Mouse (Mus musculus): ENCODE results near the gene Rbpj.
"Not testable (repeated sequence)": the region's sequence is repeated elsewhere in the genome, so short reads cannot be mapped to it uniquely, and the experiment has no call there.

Rbpj gene

DNA sequence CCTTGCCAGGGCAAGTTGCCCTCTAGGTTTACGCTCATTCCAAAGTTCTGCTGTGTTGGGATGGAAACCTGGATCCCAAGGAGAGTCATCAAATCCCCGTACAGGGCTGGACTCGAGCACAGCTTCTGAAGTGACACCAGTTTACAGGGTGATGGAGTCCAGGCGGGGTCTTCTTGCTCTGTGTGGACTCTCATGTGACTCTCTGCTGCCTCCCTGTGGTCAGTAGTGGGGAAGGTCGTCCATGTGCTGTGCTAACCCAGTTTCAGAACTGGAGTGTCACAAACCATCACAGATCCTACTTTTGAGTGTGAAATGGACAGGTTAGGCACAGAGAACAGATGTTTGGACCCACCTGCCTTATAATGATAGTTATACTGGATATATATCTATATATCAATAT is 206.4 kb downstream of the Rbpj start:
- peak; percentile 93 for DNase-seq (ENCODE audit: low spot score)

DNA sequence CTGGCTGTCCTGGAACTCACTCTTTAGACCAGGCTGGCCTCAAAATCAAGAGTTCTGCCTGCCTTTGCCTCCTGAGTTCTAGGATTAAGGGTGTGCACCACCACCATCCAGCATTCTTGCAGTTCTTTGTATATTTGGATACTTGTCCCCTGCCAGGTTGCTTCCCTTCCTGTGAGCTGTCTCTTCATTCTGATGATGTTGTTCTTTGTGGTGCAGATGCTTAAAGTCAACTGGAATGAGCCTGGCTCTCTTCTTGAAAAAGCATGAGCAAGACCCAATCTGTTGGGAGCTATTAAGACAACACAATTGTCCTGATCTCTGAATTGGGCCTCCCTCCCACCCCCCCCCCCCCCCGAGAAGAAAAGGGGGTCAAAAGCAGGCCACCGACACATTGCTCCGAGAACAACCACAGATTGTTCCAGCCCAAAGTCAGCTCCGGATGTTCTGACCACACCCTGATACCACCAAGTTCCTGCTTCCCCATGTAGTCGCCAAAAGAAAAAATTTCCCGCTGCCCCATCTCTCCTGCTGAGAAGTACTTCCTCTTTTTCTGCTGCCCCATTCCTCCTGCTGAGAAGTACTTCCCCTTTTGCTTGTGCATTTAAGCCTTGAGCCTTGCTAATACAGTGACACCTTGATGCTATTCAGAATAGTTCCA is 207.7 kb downstream of the Rbpj start:
- DNase-seq (ENCODE audit: low spot score) = not testable (repeated sequence)

DNA sequence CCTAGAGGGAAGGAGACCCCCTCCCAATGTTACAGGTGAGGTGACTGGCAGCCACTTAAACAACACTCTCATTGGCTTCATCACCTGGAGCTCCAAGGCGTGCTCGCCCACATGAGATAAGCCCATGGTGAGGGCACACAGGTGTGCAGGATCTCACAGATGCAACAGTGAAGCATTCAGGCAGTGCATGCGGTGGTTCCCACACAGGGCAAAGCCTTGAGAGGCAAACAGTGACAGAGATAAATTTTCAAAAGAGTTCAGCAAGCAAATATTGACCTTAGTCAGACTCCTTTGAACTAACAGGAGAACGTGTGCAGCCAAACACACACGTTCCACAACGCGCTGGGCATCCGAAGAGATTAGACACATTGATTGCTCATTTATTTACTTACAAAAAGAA is 210.7 kb downstream of the Rbpj start:
- no peak for DNase-seq (ENCODE audit: low spot score)

DNA sequence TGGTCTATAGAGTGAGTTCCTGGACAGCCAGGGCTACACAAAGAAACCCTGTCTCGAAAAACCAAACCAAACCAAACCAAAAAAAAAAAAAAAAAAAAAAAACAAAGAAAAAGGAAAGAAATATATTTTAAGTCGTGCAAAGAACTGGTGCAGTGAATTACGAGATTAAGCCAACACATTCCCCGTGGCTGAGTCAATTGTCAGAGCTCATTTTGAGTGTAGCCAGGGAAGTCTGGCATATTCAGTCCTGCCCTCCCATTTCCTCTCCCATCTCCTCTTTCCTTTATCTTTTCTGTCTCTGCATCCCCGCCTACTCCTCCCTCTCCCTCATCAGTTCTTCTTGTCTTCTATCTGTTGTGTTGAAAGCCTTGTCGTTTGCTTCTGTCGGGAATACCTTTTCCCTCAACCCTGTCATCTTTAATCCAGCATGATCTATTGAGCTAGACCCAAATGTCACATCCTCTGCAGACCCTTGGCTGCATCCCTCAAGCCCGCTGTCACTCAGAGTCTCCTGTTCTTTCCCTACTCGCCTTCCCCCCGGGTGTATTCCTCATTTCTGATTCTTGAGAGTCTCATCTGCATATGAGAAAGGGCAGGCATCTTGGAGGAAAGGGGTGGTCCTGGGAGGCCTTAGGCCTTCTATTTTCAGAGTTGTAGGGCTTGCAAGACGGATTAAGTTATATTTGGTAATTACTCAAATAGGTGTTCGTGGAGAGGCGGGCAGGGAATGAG is 212.2 kb downstream of the Rbpj start:
- no peak for DNase-seq (ENCODE audit: low spot score)

DNA sequence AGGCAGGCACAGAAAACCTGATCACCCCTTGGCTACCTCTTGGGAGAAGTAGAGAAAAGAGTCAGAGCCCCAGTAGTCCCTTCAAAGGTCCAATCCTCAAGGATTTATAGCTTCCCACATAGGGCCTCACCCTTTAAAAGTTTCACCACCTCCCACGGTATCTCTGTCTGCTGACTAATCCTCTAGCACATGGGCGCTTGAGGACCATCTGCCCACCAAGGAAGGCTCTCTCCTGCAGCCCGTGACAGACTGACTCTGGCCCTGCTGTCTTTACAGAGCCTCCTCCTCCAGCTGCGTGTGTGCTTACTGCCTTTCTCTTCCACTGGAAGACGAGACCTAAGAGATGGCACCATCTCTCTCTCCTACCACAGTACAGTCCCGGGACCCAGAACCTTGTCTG is 213.7 kb downstream of the Rbpj start:
- no peak for DNase-seq (ENCODE audit: low spot score)

DNA sequence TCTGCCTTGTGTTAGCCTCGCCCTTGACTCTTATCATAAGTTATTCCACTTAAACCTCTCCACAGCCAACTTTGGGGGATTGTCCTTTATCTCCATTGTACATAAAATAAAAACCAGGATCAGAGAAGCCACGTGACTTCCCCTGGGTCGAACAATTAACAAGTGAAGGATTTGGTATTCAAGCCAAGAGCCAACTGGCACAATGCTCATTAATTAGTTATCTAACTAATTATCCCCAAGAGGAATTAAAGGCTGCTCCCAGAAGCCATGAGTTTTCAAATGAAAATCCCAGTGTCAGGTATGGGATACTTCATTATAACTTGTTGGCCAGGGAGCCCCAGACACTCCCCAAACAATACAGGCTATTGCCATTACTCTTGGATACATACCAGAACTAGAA is 218.0 kb downstream of the Rbpj start:
- DNase-seq (ENCODE audit: low spot score) = no peak

DNA sequence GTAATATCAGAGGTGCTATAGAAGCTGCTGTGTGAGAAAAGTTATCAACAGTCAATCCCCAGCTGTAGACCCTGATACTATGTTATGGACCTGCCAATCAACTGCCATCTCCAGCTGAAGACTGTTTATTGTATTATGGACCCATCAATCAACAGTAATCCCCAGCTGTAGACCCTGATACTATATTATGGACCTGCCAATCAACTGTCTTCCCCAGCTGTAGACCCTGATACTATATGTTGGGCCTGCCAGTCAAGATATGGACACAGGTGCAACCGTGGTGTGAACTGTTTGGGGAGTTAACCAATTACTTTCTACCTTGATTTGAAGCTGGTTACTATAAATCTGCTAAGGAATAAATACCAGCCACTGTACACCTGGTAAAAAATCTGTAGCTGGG is 218.5 kb downstream of the Rbpj start:
- no peak for DNase-seq (ENCODE audit: low spot score)

DNA sequence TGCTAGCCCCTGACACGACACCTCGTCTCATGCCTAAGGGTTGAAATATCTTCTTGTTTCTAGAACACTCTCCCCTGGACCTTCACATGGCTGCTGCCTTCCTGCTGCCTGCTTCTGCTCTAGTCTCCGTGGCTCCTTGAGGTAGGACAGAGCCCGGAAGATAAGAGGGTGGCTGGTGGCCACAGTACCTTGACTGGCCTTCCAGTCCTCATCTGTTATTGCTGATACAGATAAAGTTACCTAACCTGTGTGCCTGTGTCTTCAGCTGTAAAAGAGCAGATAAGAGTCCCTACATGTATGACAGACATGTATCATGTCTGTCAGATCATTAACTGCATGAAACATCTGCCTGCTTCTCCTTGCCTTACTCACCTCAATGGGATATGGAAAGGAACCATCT is 219.7 kb downstream of the Rbpj start:
- no peak for DNase-seq (ENCODE audit: low spot score)

DNA sequence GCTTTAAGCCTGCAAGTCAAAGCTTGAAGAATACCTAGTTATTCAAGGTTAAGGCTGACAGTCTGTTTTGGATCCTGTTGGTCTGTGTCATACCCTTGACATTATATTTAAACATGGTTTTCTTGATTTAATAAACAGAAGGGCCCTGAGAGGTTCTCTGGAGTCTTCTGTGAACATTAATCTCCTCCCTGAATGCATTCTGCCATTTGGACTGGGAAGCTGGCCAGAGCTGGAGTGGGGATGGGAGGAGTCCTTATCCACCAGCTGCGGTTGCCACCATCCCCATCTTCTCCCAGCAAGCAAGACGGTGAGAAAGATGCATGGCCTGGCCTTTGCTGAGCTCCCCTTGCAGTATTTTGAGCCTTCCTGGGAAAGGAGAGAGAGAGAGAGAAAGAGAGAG is 220.4 kb downstream of the Rbpj start:
- DNase-seq (ENCODE audit: low spot score) = no peak

DNA sequence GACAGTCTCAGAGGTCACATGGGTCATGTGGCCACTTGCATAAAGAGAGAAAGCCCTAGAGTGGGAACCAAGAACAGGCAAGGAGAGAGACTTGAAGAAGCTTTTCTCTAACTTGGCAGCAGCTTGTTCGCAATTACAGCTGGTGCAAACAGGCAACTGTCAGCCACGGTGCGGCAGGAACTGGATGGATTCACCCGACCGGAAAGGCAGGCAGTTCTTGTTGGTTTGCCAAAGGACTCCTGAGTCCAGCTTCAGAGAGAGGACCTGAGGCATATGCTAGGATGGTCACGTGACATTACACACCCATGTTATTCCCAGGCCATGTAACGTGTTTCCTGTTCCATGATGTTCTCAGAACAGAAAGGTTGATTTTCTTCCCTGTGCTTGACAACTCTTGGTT is 222.4 kb downstream of the Rbpj start:
- DNase-seq (ENCODE audit: low spot score) = no peak

DNA sequence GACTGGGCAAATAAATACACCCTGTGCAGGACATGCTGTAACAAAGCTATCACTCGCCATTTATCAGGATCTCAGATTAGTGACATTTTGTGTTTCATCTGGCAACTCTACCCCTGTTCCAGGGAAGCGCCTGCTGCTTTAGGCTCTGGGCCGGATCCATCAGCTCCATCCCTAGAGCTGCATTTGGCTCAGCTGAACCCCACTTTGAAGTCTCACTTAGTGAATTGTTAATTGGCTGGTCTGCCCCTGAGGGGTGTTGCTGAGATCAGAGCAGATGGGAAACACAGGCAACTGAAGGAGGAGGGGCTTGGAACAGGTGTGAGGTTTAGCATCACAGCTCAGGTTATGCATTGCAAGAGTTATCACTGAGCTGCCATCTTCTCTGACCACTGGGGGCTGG is 225.6 kb downstream of the Rbpj start:
- no peak for DNase-seq (ENCODE audit: low spot score)

DNA sequence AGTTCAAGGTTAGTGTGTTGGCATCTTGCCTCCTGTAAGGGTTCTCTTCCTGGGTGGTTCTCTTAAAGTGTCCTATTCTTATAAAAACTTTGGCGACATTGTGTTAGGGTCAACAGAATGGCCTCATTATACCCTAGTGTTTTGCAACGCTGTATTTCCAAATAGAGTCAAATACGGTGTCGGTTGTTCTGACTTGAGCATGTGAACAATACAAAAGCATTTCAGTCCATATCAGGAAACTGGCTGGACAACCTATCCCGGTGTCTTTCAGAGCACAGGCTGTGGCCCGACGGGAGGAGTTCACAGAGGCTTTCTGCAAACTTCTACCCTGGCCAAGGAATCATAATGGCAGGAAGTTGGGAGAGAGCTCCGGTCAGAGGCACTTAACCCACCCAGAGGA is 226.1 kb downstream of the Rbpj start:
- DNase-seq (ENCODE audit: low spot score) = no peak

DNA sequence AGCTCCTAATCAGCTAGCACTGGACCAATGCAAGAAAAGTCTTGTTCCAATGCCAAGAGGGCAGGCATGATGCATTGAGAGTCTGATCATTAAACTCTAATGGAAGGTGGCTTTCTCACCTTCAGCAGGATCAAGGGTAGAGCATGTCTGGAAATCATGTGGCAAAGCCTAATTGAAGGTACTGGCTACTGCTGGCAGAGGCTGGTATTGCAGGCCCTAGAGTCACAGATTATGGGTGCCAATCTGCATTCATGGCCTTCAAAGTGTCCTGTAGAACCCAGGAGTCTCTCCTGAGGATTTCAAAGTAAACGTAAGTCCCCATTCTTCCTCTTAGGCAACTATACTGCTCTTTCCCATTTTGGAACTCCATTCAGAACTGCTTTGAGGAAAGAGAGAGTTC is 226.7 kb downstream of the Rbpj start:
- no peak for DNase-seq (ENCODE audit: low spot score)

DNA sequence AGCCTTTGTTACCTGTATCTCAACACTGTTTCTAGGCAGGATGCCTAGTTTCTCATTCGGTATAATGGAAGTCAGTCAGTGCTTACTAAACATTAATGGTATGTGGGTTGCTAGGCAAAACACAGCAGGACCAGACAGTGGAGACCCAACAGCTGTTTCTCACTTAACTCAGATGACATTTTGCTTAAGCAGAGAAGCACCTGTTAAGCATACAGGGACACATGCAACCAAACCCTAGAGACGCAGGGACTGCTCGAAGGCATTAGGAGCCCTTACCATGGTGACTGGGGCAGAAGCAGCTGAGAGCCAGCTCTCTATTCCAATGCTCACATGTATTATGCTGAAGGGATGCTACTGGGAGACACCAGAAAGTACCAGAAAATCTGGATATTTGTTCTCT is 230.7 kb downstream of the Rbpj start:
- no peak for DNase-seq (ENCODE audit: low spot score)

DNA sequence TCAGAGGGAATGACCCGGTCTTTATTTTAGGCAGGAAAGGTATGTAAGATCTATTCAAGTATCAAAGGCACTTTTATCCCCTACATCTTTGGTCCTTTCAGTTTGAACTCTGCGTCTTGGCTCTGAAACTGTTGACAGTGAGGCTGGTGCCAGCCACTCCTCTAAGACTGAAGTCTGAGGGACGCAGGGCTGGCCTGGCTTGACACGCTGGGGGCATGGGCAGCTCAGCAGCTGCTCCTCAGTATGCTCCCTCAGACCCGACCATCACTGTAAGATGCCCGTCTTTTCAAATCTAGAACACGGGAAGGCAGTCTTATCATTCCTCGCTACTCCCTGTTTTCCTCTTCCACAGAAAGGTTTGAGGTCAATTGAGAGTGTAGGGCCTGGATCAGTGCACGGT is 231.8 kb downstream of the Rbpj start:
- no peak for DNase-seq (ENCODE audit: low spot score)

DNA sequence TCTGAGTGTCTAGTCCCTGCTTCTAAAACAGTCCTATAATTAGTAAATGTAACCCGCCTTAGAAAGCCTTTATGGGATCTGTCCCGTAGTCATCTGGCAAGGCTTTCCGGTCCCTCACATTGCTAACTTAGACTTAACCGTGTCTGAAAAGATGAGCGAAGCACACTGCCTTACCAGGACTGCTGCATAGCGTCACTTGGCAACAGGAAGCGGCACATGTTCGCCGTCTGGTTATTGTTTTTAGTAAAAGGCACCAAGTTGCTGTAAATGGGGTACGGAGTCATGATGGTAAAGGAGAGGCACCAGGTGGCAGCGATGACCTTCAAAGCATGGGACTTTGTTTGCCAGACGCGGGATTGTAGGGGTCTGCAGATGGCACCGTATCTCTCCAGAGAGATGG is 236.7 kb downstream of the Rbpj start:
- no peak for DNase-seq (ENCODE audit: low spot score)
